ENCODE assay signal across 10 mouse cellular contexts in the genomic region with DNA sequence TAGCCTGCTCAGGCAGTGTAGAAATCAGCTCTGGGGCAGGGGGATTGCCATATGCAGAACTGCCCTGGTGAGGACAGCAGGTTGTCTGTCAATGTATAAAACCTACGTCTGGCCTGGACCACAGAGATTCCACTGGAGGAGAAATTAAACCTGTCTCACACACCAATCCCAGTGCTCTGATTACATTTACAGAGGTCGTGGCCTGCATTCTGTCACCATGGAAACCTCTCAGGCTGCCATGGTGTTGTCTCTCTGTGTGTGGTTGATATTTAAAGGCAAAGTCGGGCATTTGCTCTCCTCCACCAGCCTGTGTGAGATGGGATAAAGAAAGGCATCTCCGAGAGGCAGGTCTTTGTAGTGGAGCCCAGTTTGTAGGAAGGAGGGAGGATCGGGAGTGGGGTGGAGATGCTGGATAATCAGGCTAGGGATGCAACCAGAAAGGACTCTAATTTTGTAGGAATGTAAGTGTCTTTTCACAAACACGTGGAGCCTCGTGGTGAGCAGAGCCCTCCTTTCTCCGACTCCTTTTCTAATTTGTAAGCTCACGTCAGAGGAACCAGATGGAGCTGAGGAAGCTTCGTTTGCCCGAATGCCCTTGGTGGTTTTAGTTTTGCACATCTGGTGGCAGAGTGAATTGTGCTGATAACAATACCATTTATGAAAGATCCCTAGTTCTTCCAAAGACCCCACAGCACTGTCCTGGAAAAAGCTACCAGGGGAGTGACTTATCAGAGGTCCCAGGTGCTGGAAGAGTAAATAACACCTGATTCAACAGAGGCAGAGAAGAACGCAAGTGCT. TPM values are rescaled to one million over a fixed set of nuclear protein-coding genes. Genes with fewer than 3 reads are reported as not detected.
DNase-seq lines count a peak whose midpoint lies in the region; ATAC-seq lines count a peak whose summit lies in the region.
"Had no signal": no experiment of that assay in that cellular context is flagged by ENCODE, and none has a peak within 500 bp of the region (broad histone marks: within the 10 kb centered on the region; RNA-seq: fewer than 3 reads in every experiment).

No protein-coding gene starts in this region.

- H3K4me1 ChIP-seq in hindbrain, embryonic 10.5 days (replicated peaks), result peaks cover 35% of the 10 kb centered on the region
- peaks cover 41% of the 10 kb centered on the region for H3K4me1 ChIP-seq in midbrain, embryonic 15.5 days

- WGBS in hindbrain, embryonic 10.5 days, result 37% methylated on average over 12 of the region's 12 CpGs
- WGBS in midbrain, embryonic 15.5 days, result 11% methylated on average over 12 of the region's 12 CpGs

- peak overlapping the region; percentile 18; the same call in 1 of the 2 replicates for H3K4me3 ChIP-seq in hindbrain, embryonic 10.5 days
- H3K4me3 ChIP-seq in midbrain, embryonic 15.5 days, result no peak overlapping the region

- ATAC-seq in midbrain, embryonic 15.5 days (replicated peaks), result peak; percentile 85

- H3K9me3 ChIP-seq in hindbrain, embryonic 10.5 days, result no peaks in the 10 kb centered on the region
- no peaks in the 10 kb centered on the region for H3K9me3 ChIP-seq in midbrain, embryonic 15.5 days

- peaks cover 9% of the 10 kb centered on the region for H3K27me3 ChIP-seq in hindbrain, embryonic 10.5 days (ENCODE audit: insufficient read depth, poor library complexity, severe bottlenecking)
- H3K27me3 ChIP-seq in midbrain, embryonic 15.5 days (replicated peaks), result no peaks in the 10 kb centered on the region

- 0 out of 2 replicates have a peak overlapping the region, but pooled peaks have one; percentile 3 for H3K4me2 ChIP-seq in midbrain, embryonic 15.5 days

- H3K36me3 ChIP-seq in hindbrain, embryonic 10.5 days, result no peaks in the 10 kb centered on the region
- no peaks in the 10 kb centered on the region for H3K36me3 ChIP-seq in midbrain, embryonic 15.5 days (replicated peaks)

- H3K27ac ChIP-seq in hindbrain, embryonic 10.5 days, result peak overlapping the region; percentile 57
- peak overlapping the region; percentile 81 for H3K27ac ChIP-seq in midbrain, embryonic 15.5 days

- DNase-seq in CD4-positive, CD25-positive, alpha-beta regulatory T cell, adult 2 months (ENCODE audit: low read depth, low spot score), result peak; percentile 56
- peak; percentile 71 for DNase-seq in embryo, embryonic 10 days (ENCODE audit: low spot score)
- DNase-seq in hindbrain, embryonic 10.5 days (ENCODE audit: low spot score), result peak; percentile 43
- DNase-seq in cerebellum, postnatal 36 days, result no peak
- DNase-seq in layer of hippocampus, adult 8-10 months (ENCODE audit: low spot score in 2 of 2), result no peak
- no peak for DNase-seq in testis, postnatal 14 days (ENCODE audit: low spot score)
- no peak for DNase-seq in urinary bladder, postnatal 10 days (ENCODE audit: low spot score)
- DNase-seq: cerebellum, adult 2 months; liver had no signal

- H3K9ac ChIP-seq in midbrain, embryonic 15.5 days, result no peak overlapping the region

RNA-seq across cellular contexts. Expression of a gene that starts 7.7 kb away (rescaled TPM):
- polyA plus RNA-seq in hindbrain, embryonic 10.5 days (2016; fragmentation: Nextera tagmentation; extraction: Ambion mirVana), result 0.61 and 1.3 TPM in 2 replicates
- 3.0 and 3.8 TPM in 2 replicates for polyA plus RNA-seq in midbrain, embryonic 15.5 days (2015; fragmentation: Nextera tagmentation; extraction: Ambion mirVana)
- 1 to 10 TPM; 1.1 to 2.8 (median 2.3) TPM for total RNA-seq in layer of hippocampus, adult 8-10 months (2022)

Comparison
In these comparisons a context has a peak if more than half of its experiments do, and no peak if none do; other contexts are left out.
1. DNase-seq: peak in CD4-positive, CD25-positive, alpha-beta regulatory T cell, adult 2 months (single experiment), embryo, embryonic 10 days (single experiment) and hindbrain, embryonic 10.5 days (single experiment); none in cerebellum, postnatal 36 days (0 of 2), layer of hippocampus, adult 8-10 months (0 of 2), testis, postnatal 14 days (single experiment) and urinary bladder, postnatal 10 days (single experiment).